Mouse (Mus musculus) liver, adult 2 months (tissue): ENCODE measurements around the gene Csf3. TPM values are rescaled to one million over a fixed set of nuclear protein-coding genes. Genes with fewer than 3 reads are reported as not detected.

Source experiments
- DNase-seq: peaks from one replicate; pipeline ENCODE4 v3.0.0-alpha.2; 2011; ENCODE audit warnings: low read depth, low spot score; ENCODE audit errors: extremely low read depth
- H3K27ac ChIP-seq: fragments of 200-500 bp; replicated peaks from 2 replicates; pipeline ENCODE4 v1.5.1; 2012; ENCODE audit warnings: low read depth, mild to moderate bottlenecking, control low read depth, inconsistent platforms, low read length; ENCODE audit not compliant: insufficient read depth
- H3K27me3 ChIP-seq: fragments of 200-500 bp; 2 replicates; pipeline ENCODE4 v1.6.1; 2012; ENCODE audit warnings: mild to moderate bottlenecking, moderate library complexity, low read length, inconsistent platforms; ENCODE audit not compliant: control insufficient read depth, insufficient read depth
- H3K36me3 ChIP-seq: fragments of 200-500 bp; 2 replicates; pipeline ENCODE4 v1.6.1; 2012; ENCODE audit warnings: low read length, inconsistent platforms; ENCODE audit not compliant: control insufficient read depth, insufficient read depth
- H3K4me1 ChIP-seq: fragments of 200-500 bp; 2 replicates; pipeline ENCODE4 v1.6.1; 2011; ENCODE audit warnings: low read length; ENCODE audit not compliant: control insufficient read depth, insufficient read depth
- H3K4me3 ChIP-seq: fragments of 200-500 bp; 2 replicates; pipeline ENCODE4 v1.5.1; 2011; ENCODE audit warnings: low read depth, mild to moderate bottlenecking, control low read depth, low read length, moderate library complexity; ENCODE audit not compliant: insufficient read depth
- H3K79me2 ChIP-seq: fragments of 200-500 bp; 2 replicates; pipeline ENCODE4 v1.6.1; 2012; ENCODE audit warnings: inconsistent platforms, mild to moderate bottlenecking, low read length, moderate library complexity; ENCODE audit not compliant: control insufficient read depth, insufficient read depth
- H3K9ac ChIP-seq: fragments of 200-500 bp; 2 replicates; pipeline ENCODE4 v1.6.1; 2012; ENCODE audit warnings: low read depth, mild to moderate bottlenecking, control low read depth, inconsistent platforms, low read length
- CTCF ChIP-seq: fragments of 200-500 bp; IDR thresholded peaks from 2 replicates; pipeline ENCODE4 v1.5.1; 2011; ENCODE audit warnings: low read depth, low read length, control low read depth
- POLR2A ChIP-seq: fragments of 200-500 bp; IDR thresholded peaks from 2 replicates; pipeline ENCODE4 v1.6.1; 2011; ENCODE audit warnings: low read length, control low read depth; ENCODE audit not compliant: insufficient read depth; ENCODE audit errors: extremely low read depth
- WGBS: fragments of 180-500 bp; shearing (Covaris S2); methylation state at CpG from one replicate; pipeline ENCODE4 v1.1.7; 2018; 5-methylcytosine and 5-hydroxymethylcytosine counted together
- polyA plus RNA-seq: library from polyadenylated mRNA; depleted of rRNA; stranded (reverse); fragments of >200 nt; gene quantifications from 2 replicates; pipeline ENCODE4 v1.2.3, GENCODE M21; 2012
- total RNA-seq: library from RNA; depleted of rRNA; stranded (reverse); fragments of >200 nt; gene quantifications from 2 replicates; pipeline ENCODE4 v1.2.3, GENCODE M21; 2014

Gene Csf3
- total and polyA plus RNA-seq, 2 experiments = 0.07 TPM; not detected in 1

GRCm38 (mm10) chr11:98697225-98697624, 3.8 kb upstream of the Csf3 start:
- H3K4me3 ChIP-seq = no peak overlapping the region
- no peaks in the 10 kb centered on the region for H3K4me1 ChIP-seq
- no peaks in the 10 kb centered on the region for H3K79me2 ChIP-seq
- peaks cover 14% of the 10 kb centered on the region for H3K36me3 ChIP-seq
- H3K9ac ChIP-seq = no peak overlapping the region
- DNase-seq = no peak
- 87% methylated on average over 12 of the region's 12 CpGs for WGBS
- TF ChIP-seq CTCF (no peak), POLR2A (no peak)
- H3K27me3 ChIP-seq = no peaks in the 10 kb centered on the region
- no peak overlapping the region for H3K27ac ChIP-seq

- no peaks in the 10 kb centered on the region for H3K4me1 ChIP-seq
- no peaks in the 10 kb centered on the region for H3K27me3 ChIP-seq
- H3K4me3 ChIP-seq = no peak overlapping the region
- no peak overlapping the region for H3K9ac ChIP-seq
- no peak overlapping the region for H3K27ac ChIP-seq
- 82% methylated on average over 16 of the region's 16 CpGs for WGBS
- no peaks in the 10 kb centered on the region for H3K79me2 ChIP-seq
- no peak for DNase-seq
- peaks cover 10% of the 10 kb centered on the region for H3K36me3 ChIP-seq
- no peak for TF ChIP-seq CTCF
- TF ChIP-seq POLR2A = no peak
Observed at GRCm38 (mm10) chr11:98698849-98699640, 2.0 kb upstream of the Csf3 start.

GRCm38 (mm10) chr11:98699911-98700310, 1.2 kb upstream of the Csf3 start:
- no peaks in the 10 kb centered on the region for H3K79me2 ChIP-seq
- TF ChIP-seq POLR2A (no peak), CTCF (peak; percentile 91)
- peak; percentile 35 for DNase-seq
- 32% methylated on average over 4 of the region's 4 CpGs for WGBS
- 0 out of 2 replicates have a peak, but pooled peaks cover 6% of the 10 kb centered on the region for H3K36me3 ChIP-seq
- H3K27me3 ChIP-seq = no peaks in the 10 kb centered on the region
- no peak overlapping the region for H3K9ac ChIP-seq
- no peaks in the 10 kb centered on the region for H3K4me1 ChIP-seq
- no peak overlapping the region for H3K4me3 ChIP-seq
- H3K27ac ChIP-seq = no peak overlapping the region

GRCm38 (mm10) chr11:98702323-98702722, 1.3 kb downstream of the Csf3 start:
- WGBS = 78% methylated on average over 5 of the region's 5 CpGs
- H3K36me3 ChIP-seq = no peaks in the 10 kb centered on the region
- H3K27ac ChIP-seq = no peak overlapping the region
- H3K4me3 ChIP-seq = no peak overlapping the region
- no peak for TF ChIP-seq CTCF
- TF ChIP-seq POLR2A = no peak
- no peak overlapping the region for H3K9ac ChIP-seq
- no peaks in the 10 kb centered on the region for H3K27me3 ChIP-seq
- no peaks in the 10 kb centered on the region for H3K79me2 ChIP-seq
- H3K4me1 ChIP-seq = no peaks in the 10 kb centered on the region
- no peak for DNase-seq

- Histone ChIP-seq H3K36me3 (no peaks in the 10 kb centered on the region), H3K4me3 (no peak overlapping the region), H3K79me2 (no peaks in the 10 kb centered on the region), H3K27me3 (no peaks in the 10 kb centered on the region), H3K4me1 (peaks cover 13% of the 10 kb centered on the region), H3K27ac (no peak overlapping the region), H3K9ac (no peak overlapping the region)
- TF ChIP-seq CTCF = no peak
- no peak for TF ChIP-seq POLR2A
- WGBS = 96% methylated on average over 10 of the region's 10 CpGs
- DNase-seq = no peak
Observed at GRCm38 (mm10) chr11:98705021-98705420, 4.0 kb downstream of the Csf3 start.
